Mouse (Mus musculus): ENCODE data around the gene Izumo4. TPM values are rescaled to one million over a fixed set of nuclear protein-coding genes. Genes with fewer than 3 reads are reported as not detected.

Gene Izumo4
- total and polyA plus RNA-seq, 3 experiments = 2.7 to 9.6 (median 5.9) TPM

DNA sequence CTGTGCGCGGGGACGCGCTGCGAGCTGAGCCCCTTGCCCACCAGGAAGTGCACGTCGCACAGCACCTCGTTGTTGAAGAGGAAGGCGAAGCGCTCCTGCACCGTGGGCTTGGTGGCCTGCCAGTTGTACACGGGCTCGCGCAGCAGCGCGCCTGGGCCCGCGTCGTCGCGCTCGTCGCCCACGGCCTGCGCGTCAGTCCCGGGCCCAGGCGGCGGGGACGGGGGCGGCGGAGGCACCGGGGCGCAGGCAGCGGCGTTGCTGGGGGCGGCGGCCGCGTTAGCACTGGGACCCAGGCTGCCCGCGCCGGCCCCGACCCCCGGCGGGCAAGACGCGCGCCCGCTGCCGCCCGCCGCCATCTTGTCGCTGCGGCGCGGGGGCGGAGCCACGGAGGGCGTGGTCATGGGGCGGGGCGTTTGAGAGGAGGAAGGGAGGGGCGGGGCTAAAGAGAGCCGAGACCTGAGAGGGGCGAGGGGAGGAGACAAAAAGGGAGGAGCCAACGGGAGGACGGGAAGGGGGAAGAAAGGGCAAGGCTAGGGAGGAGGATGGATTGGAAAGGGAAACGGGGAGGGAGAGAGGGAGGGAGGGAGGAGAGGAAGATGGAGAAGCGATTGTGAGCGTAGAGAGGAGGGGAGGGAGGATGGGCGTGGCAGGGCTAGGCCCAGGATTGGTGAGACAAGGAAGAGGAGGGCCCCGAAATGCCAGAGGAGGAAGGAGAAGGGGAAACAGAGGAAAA lies 45.7 kb upstream of the Izumo4 start:
- peak overlapping the region; percentile 82 for H3K4me2 ChIP-seq (ENCODE audit: insufficient read depth, low read depth, poor library complexity, severe bottlenecking)
- peak overlapping the region; percentile 77 to 86 (median 78) for H3K4me3 ChIP-seq (replicated peaks in 1 of 3; ENCODE audit: low read depth in 2 of 3, low read length in 2 of 3, poor library complexity in 1 of 3)
- TF ChIP-seq USF1 (IDR thresholded peaks at IDR 0.05; ENCODE audit: low read depth, low read length) (no peak), HCFC1 (IDR thresholded peaks at IDR 0.05; ENCODE audit: low read depth, low read length) (no peak), E2F4 (IDR thresholded peaks at IDR 0.05; ENCODE audit: insufficient replicate concordance, low read depth, low read length) (no peak), JUN (IDR thresholded peaks at IDR 0.05; ENCODE audit: insufficient read depth, low read depth, low read length) (no peak), JUND (conservative IDR thresholded peaks at IDR 0.05; ENCODE audit: low read depth, low read length) (no peak), ZKSCAN1 (IDR thresholded peaks at IDR 0.05; ENCODE audit: borderline replicate concordance, low read depth, low read length) (no peak), SIN3A (IDR thresholded peaks at IDR 0.05; ENCODE audit: low read length) (0 out of 2 replicates have a peak, but pooled peaks have one; percentile 32), MYC (IDR thresholded peaks at IDR 0.05; ENCODE audit: low read depth, low read length) (no peak), MXI1 (IDR thresholded peaks at IDR 0.05; ENCODE audit: low read depth, low read length) (no peak), MAZ (IDR thresholded peaks at IDR 0.05; ENCODE audit: low read depth, low read length) (0 out of 2 replicates have a peak, but pooled peaks have one; percentile 20), ZNF384 (IDR thresholded peaks at IDR 0.05; ENCODE audit: low read depth, low read length) (no peak), USF2 (conservative IDR thresholded peaks at IDR 0.05; ENCODE audit: low read depth, low read length) (no peak), PAX5 (IDR thresholded peaks at IDR 0.05; ENCODE audit: low read length) (no peak), ZC3H11A (IDR thresholded peaks at IDR 0.05; ENCODE audit: low read depth, low read length) (no peak), BHLHE40 (IDR thresholded peaks at IDR 0.05; ENCODE audit: low read depth, low read length) (no peak), TCF12 (IDR thresholded peaks at IDR 0.05; ENCODE audit: low read depth, low read length) (peak; percentile 73), GABPA (IDR thresholded peaks at IDR 0.05; ENCODE audit: insufficient replicate concordance, low read depth, low read length) (no peak), UBTF (IDR thresholded peaks at IDR 0.05; ENCODE audit: low read depth, low read length) (no peak), NELFE (IDR thresholded peaks at IDR 0.05; ENCODE audit: low read depth, low read length) (peak; percentile 42; the same call in 1 of the 2 replicates), MEF2A (IDR thresholded peaks at IDR 0.05; ENCODE audit: borderline replicate concordance, low read depth, low read length) (no peak), CTCF (conservative IDR thresholded peaks at IDR 0.05 in 1 of 2, IDR thresholded peaks at IDR 0.05 in 1 of 2; ENCODE audit: low read depth in 2 of 2, low read length in 2 of 2) (no peak), ETS1 (conservative IDR thresholded peaks at IDR 0.05; ENCODE audit: low read depth, low read length) (no peak), NRF1 (IDR thresholded peaks at IDR 0.05; ENCODE audit: low read depth, low read length) (no peak), CHD2 (IDR thresholded peaks at IDR 0.05; ENCODE audit: low read length) (peak; percentile 22; the same call in 1 of the 2 replicates), IRF4 (IDR thresholded peaks at IDR 0.05; ENCODE audit: low read depth, low read length) (0 out of 2 replicates have a peak, but pooled peaks have one; percentile 16), SMC3 (IDR thresholded peaks at IDR 0.05; ENCODE audit: low read depth, low read length) (no peak), EP300 (IDR thresholded peaks at IDR 0.05; ENCODE audit: low read length) (no peak), POLR2AphosphoS2 (IDR thresholded peaks at IDR 0.05; ENCODE audit: low read depth, low read length) (no peak), POLR2A (IDR thresholded peaks at IDR 0.05; ENCODE audit: low read depth, low read length) (peak; percentile 71; the same call in 1 of the 2 replicates), MAX (IDR thresholded peaks at IDR 0.05; ENCODE audit: low read length) (no peak), TBP (conservative IDR thresholded peaks at IDR 0.05; ENCODE audit: low read depth, low read length) (no peak), RAD21 (IDR thresholded peaks at IDR 0.05; ENCODE audit: low read depth, low read length) (no peak), CHD1 (IDR thresholded peaks at IDR 0.05; ENCODE audit: low read depth, low read length) (no peak), ELF1 (IDR thresholded peaks at IDR 0.05; ENCODE audit: low read depth, low read length) (0 out of 2 replicates have a peak, but pooled peaks have one; percentile 17), MAFK (IDR thresholded peaks at IDR 0.05; ENCODE audit: insufficient replicate concordance, low read length) (no peak), ZMIZ1 (IDR thresholded peaks at IDR 0.05; ENCODE audit: low read depth, low read length) (peak; percentile 43), RCOR1 (conservative IDR thresholded peaks at IDR 0.05; ENCODE audit: low read depth, low read length) (no peak), KAT2A (IDR thresholded peaks at IDR 0.05; ENCODE audit: insufficient replicate concordance, low read length) (no peak)
- dilution Hi-C loops (cut with MboI; ENCODE audit: extremely low pct_ligation_motif_present, extremely low pct_unique_long_range_greater_than_20kb, low sequenced_read_pairs) = no loop called here
- peak overlapping the region; percentile 94 for H3K9ac ChIP-seq (ENCODE audit: insufficient read depth, low read depth)
- peak; percentile 94 for DNase-seq (ENCODE audit: extremely low read depth)
- peaks cover 0 to 11% of the 10 kb centered on the region in 2 experiments for H3K36me3 ChIP-seq (replicated peaks in 1 of 2; ENCODE audit: control insufficient read depth in 1 of 2, insufficient read depth in 1 of 2, low read length in 1 of 2)
- no peaks in the 10 kb centered on the region for H3K79me2 ChIP-seq (replicated peaks; ENCODE audit: control insufficient read depth, extremely low read depth, insufficient read depth, poor library complexity, severe bottlenecking)
- in situ Hi-C loops (cut with MboI; ENCODE audit: low pct_ligation_motif_present, low pct_unique_long_range_greater_than_20kb, low sequenced_read_pairs) = no loop called here
- peak overlapping the region; percentile 4; the same call in 1 of the 2 replicates for H3K27ac ChIP-seq (ENCODE audit: insufficient read depth, low read depth)
- H3K4me1 ChIP-seq (ENCODE audit: control insufficient read depth in 1 of 2, insufficient read depth in 2 of 2) = peaks cover 17 to 47% of the 10 kb centered on the region in 2 experiments
- H3K27me3 ChIP-seq (replicated peaks) = no peaks in the 10 kb centered on the region
- no peaks in the 10 kb centered on the region for H3K9me3 ChIP-seq (replicated peaks; ENCODE audit: low read length)

Data from CH12.LX (cell line).